Mouse (Mus musculus): ENCODE results near the gene Rorc. TPM values are rescaled to one million over a fixed set of nuclear protein-coding genes. Genes with fewer than 3 reads are reported as not detected.

Gene Rorc
- total and polyA plus RNA-seq, 3 experiments, result not detected

GRCm38 (mm10) chr3:94373090-94373489, 496 bp downstream of the Rorc start:
- no peaks in the 10 kb centered on the region for H3K9me3 ChIP-seq (replicated peaks; ENCODE audit: insufficient read depth, low read length)
- no peaks in the 10 kb centered on the region for H3K79me2 ChIP-seq (ENCODE audit: control insufficient read depth, insufficient read depth, low read length, poor library complexity)
- no peak overlapping the region for H3K27ac ChIP-seq (ENCODE audit: control insufficient read depth, low read depth, low read length)
- H3K4me1 ChIP-seq (ENCODE audit: control insufficient read depth in 1 of 2, insufficient read depth in 2 of 2, low read length in 2 of 2), result peaks cover 0 to 4% of the 10 kb centered on the region in 2 experiments; a peak in 3 of 4 replicates
- TF ChIP-seq RCOR1 (IDR thresholded peaks at IDR 0.05; ENCODE audit: low read depth, low read length), result no peak
- no peak for TF ChIP-seq CHD2 (IDR thresholded peaks at IDR 0.05; ENCODE audit: low read length)
- TF ChIP-seq ZMIZ1 (IDR thresholded peaks at IDR 0.05; ENCODE audit: low read depth, low read length), result no peak
- no peak for TF ChIP-seq KAT2A (conservative IDR thresholded peaks at IDR 0.05; ENCODE audit: low read depth, low read length)
- TF ChIP-seq ELF1 (IDR thresholded peaks at IDR 0.05; ENCODE audit: low read depth, low read length), result no peak
- TF ChIP-seq ZKSCAN1 (IDR thresholded peaks at IDR 0.05; ENCODE audit: low read depth, low read length), result no peak
- TF ChIP-seq POLR2A (IDR thresholded peaks at IDR 0.05; ENCODE audit: control insufficient read depth in 1 of 2, insufficient read depth in 1 of 2, low read depth in 1 of 2, low read length in 2 of 2, poor library complexity in 1 of 2), result no peak
- no peak for DNase-seq (ENCODE audit: low read depth, low spot score)
- no peaks in the 10 kb centered on the region for H3K27me3 ChIP-seq (ENCODE audit: control insufficient read depth in 1 of 2, insufficient read depth in 2 of 2, low read length in 2 of 2)
- peaks cover 0 to 6% of the 10 kb centered on the region in 2 experiments; a peak in 2 of 4 replicates for H3K36me3 ChIP-seq (ENCODE audit: control insufficient read depth in 1 of 2, insufficient read depth in 2 of 2, low read length in 2 of 2)
- no peak overlapping the region for H3K4me3 ChIP-seq (ENCODE audit: control insufficient read depth in 1 of 2, insufficient read depth in 1 of 2, low read depth in 2 of 2, low read length in 2 of 2)
- no peak overlapping the region for H3K9ac ChIP-seq (ENCODE audit: control insufficient read depth, low read depth, low read length, poor library complexity, severe bottlenecking)

GRCm38 (mm10) chr3:94373597-94374011, 1.0 kb downstream of the Rorc start:
- peaks cover 0 to 4% of the 10 kb centered on the region in 2 experiments; a peak in 3 of 4 replicates for H3K4me1 ChIP-seq (ENCODE audit: control insufficient read depth in 1 of 2, insufficient read depth in 2 of 2, low read length in 2 of 2)
- no peaks in the 10 kb centered on the region for H3K79me2 ChIP-seq (ENCODE audit: control insufficient read depth, insufficient read depth, low read length, poor library complexity)
- H3K27ac ChIP-seq (ENCODE audit: control insufficient read depth, low read depth, low read length), result no peak overlapping the region
- H3K9ac ChIP-seq (ENCODE audit: control insufficient read depth, low read depth, low read length, poor library complexity, severe bottlenecking), result no peak overlapping the region
- H3K4me3 ChIP-seq (ENCODE audit: control insufficient read depth in 1 of 2, insufficient read depth in 1 of 2, low read depth in 2 of 2, low read length in 2 of 2), result no peak overlapping the region
- H3K36me3 ChIP-seq (ENCODE audit: control insufficient read depth in 1 of 2, insufficient read depth in 2 of 2, low read length in 2 of 2), result peaks cover 0 to 6% of the 10 kb centered on the region in 2 experiments; a peak in 2 of 4 replicates
- no peaks in the 10 kb centered on the region for H3K9me3 ChIP-seq (replicated peaks; ENCODE audit: insufficient read depth, low read length)
- H3K27me3 ChIP-seq (ENCODE audit: control insufficient read depth in 1 of 2, insufficient read depth in 2 of 2, low read length in 2 of 2), result no peaks in the 10 kb centered on the region; a peak in 1 of 4 replicates
- DNase-seq (ENCODE audit: low read depth, low spot score), result no peak
- TF ChIP-seq MYC (IDR thresholded peaks at IDR 0.05; ENCODE audit: low read depth, low read length) (no peak), EP300 (IDR thresholded peaks at IDR 0.05; ENCODE audit: low read depth in 1 of 2, low read length in 2 of 2) (no peak), MYB (IDR thresholded peaks at IDR 0.05; ENCODE audit: low read depth, low read length) (no peak), E2F4 (IDR thresholded peaks at IDR 0.05; ENCODE audit: borderline replicate concordance, low read depth, low read length) (no peak), ELF1 (IDR thresholded peaks at IDR 0.05; ENCODE audit: low read depth, low read length) (no peak)

GRCm38 (mm10) chr3:94374636-94375035, 2.0 kb downstream of the Rorc start:
- Histone ChIP-seq H3K36me3 (ENCODE audit: control insufficient read depth in 1 of 2, insufficient read depth in 2 of 2, low read length in 2 of 2) (peaks cover 0 to 4% of the 10 kb centered on the region in 2 experiments; a peak in 2 of 4 replicates), H3K4me1 (ENCODE audit: control insufficient read depth in 1 of 2, insufficient read depth in 2 of 2, low read length in 2 of 2) (peaks cover 0 to 4% of the 10 kb centered on the region in 2 experiments; a peak in 3 of 4 replicates), H3K9ac (ENCODE audit: control insufficient read depth, low read depth, low read length, poor library complexity, severe bottlenecking) (no peak overlapping the region), H3K9me3 (replicated peaks; ENCODE audit: insufficient read depth, low read length) (no peaks in the 10 kb centered on the region), H3K79me2 (ENCODE audit: control insufficient read depth, insufficient read depth, low read length, poor library complexity) (no peaks in the 10 kb centered on the region), H3K27ac (ENCODE audit: control insufficient read depth, low read depth, low read length) (no peak overlapping the region), H3K27me3 (ENCODE audit: control insufficient read depth in 1 of 2, insufficient read depth in 2 of 2, low read length in 2 of 2) (peaks cover 0 to 3% of the 10 kb centered on the region in 2 experiments; a peak in 1 of 4 replicates), H3K4me3 (ENCODE audit: control insufficient read depth in 1 of 2, insufficient read depth in 1 of 2, low read depth in 2 of 2, low read length in 2 of 2) (no peak overlapping the region)
- TF ChIP-seq MAFK (IDR thresholded peaks at IDR 0.05; ENCODE audit: borderline replicate concordance, low read depth, low read length) (no peak), SIN3A (IDR thresholded peaks at IDR 0.05; ENCODE audit: low read length) (no peak), CHD1 (IDR thresholded peaks at IDR 0.05; ENCODE audit: low read depth, low read length) (no peak)
- no peak for DNase-seq (ENCODE audit: low read depth, low spot score)

Data from MEL (cell line).